Mouse (Mus musculus) embryonic facial prominence, embryonic 14.5 days (tissue): ENCODE results near the gene Usp3. TPM values are rescaled to one million over a fixed set of nuclear protein-coding genes. Genes with fewer than 3 reads are reported as not detected.
A peak's percentile ranks its signal among the peaks of the same experiment; 100 is the strongest.

Source experiments
- ATAC-seq: fragments of 200-750 bp; cut with Nextera tagmentation; 2 replicates; pipeline ENCODE4 v1.8.0; 2017; ENCODE audit warnings: low read depth, moderate number of reproducible peaks, moderate TSS enrichment
- DNase-seq: peaks from one replicate; pipeline ENCODE4 v3.0.0-alpha.2; 2015; ENCODE audit warnings: low spot score
- H3K27ac ChIP-seq: fragments of 300-500 bp; sonication (generic); replicated peaks from 2 replicates; pipeline ENCODE4 v1.5.1; 2014; ENCODE audit warnings: low read depth, mild to moderate bottlenecking, low read length, moderate library complexity
- H3K27me3 ChIP-seq: fragments of 300-500 bp; sonication (generic); replicated peaks from 2 replicates; pipeline ENCODE4 v1.6.1; 2014; ENCODE audit warnings: low read length; ENCODE audit not compliant: control insufficient read depth, insufficient read depth
- H3K36me3 ChIP-seq: fragments of 300-500 bp; sonication (generic); 2 replicates; pipeline ENCODE4 v1.6.1; 2014; ENCODE audit warnings: low read length, mixed read lengths; ENCODE audit not compliant: control insufficient read depth, insufficient read depth
- H3K4me1 ChIP-seq: fragments of 300-500 bp; sonication (generic); 2 replicates; pipeline ENCODE4 v1.6.1; 2014; ENCODE audit warnings: antibody characterized with exemption, low read length; ENCODE audit not compliant: control insufficient read depth, insufficient read depth
- H3K4me2 ChIP-seq: fragments of 300-500 bp; sonication (generic); 2 replicates; pipeline ENCODE4 v1.6.1; 2014; ENCODE audit warnings: low read depth, mild to moderate bottlenecking, low read length, moderate library complexity, mixed read lengths
- H3K4me3 ChIP-seq: fragments of 300-500 bp; sonication (generic); 2 replicates; pipeline ENCODE4 v1.5.1; 2014; ENCODE audit warnings: low read depth, mild to moderate bottlenecking, low read length
- H3K9ac ChIP-seq: fragments of 300-500 bp; sonication (generic); 2 replicates; pipeline ENCODE4 v1.6.1; 2014; ENCODE audit warnings: low read depth, mild to moderate bottlenecking, low read length, moderate library complexity, mixed read lengths
- H3K9me3 ChIP-seq: fragments of 300-500 bp; sonication (generic); 2 replicates; pipeline ENCODE4 v1.6.1; 2016; ENCODE audit warnings: low read length; ENCODE audit not compliant: control insufficient read depth
- WGBS: fragments of 180-500 bp; shearing (Covaris S2); extraction: QIAGEN DNeasy Blood & Tissue Kit; methylation state at CpG from one replicate; pipeline ENCODE4 v1.1.7; 2014; 5-methylcytosine and 5-hydroxymethylcytosine counted together
- polyA plus RNA-seq: library from polyadenylated mRNA; unstranded; fragments of >200 nt; fragmentation: Nextera tagmentation; extraction: Ambion mirVana; gene quantifications from 2 replicates; pipeline ENCODE4 v1.2.1, GENCODE M21; 2014

Gene Usp3
- polyA plus RNA-seq, 1 experiment from 2014 or later: 49.6 TPM

GRCm38 (mm10) chr9:66608817-66609345 lies 15.9 kb upstream of the Usp3 start:
- H3K4me2 ChIP-seq: no peak overlapping the region
- H3K27ac ChIP-seq: no peak overlapping the region
- no peaks in the 10 kb centered on the region for H3K36me3 ChIP-seq
- WGBS: 82% methylated on average over 5 of the region's 5 CpGs
- H3K9me3 ChIP-seq: no peaks in the 10 kb centered on the region
- 0 out of 2 replicates have a peak, but pooled peaks cover 11% of the 10 kb centered on the region for H3K4me1 ChIP-seq
- H3K9ac ChIP-seq: no peak overlapping the region
- DNase-seq: no peak
- H3K27me3 ChIP-seq: no peaks in the 10 kb centered on the region
- no peak overlapping the region for H3K4me3 ChIP-seq
- ATAC-seq: no peak

GRCm38 (mm10) chr9:66606851-66607250 lies 13.9 kb upstream of the Usp3 start:
- Histone ChIP-seq H3K4me3 (no peak overlapping the region), H3K4me2 (no peak overlapping the region), H3K4me1 (0 out of 2 replicates have a peak, but pooled peaks cover 6% of the 10 kb centered on the region), H3K27ac (no peak overlapping the region), H3K9me3 (no peaks in the 10 kb centered on the region), H3K36me3 (no peaks in the 10 kb centered on the region), H3K27me3 (no peaks in the 10 kb centered on the region), H3K9ac (no peak overlapping the region)
- DNase-seq: no peak
- WGBS: 63% methylated on average over 12 of the region's 12 CpGs
- no peak for ATAC-seq

GRCm38 (mm10) chr9:66605876-66606750 lies 13.2 kb upstream of the Usp3 start:
- Histone ChIP-seq H3K9me3 (no peaks in the 10 kb centered on the region), H3K36me3 (no peaks in the 10 kb centered on the region), H3K4me1 (no peaks in the 10 kb centered on the region), H3K27me3 (no peaks in the 10 kb centered on the region), H3K4me3 (no peak overlapping the region), H3K4me2 (peak overlapping the region; percentile 33; the same call in 1 of the 2 replicates), H3K9ac (no peak overlapping the region), H3K27ac (no peak overlapping the region)
- ATAC-seq: peak; percentile 63; the same call in 1 of the 2 replicates
- peak; percentile 72 for DNase-seq
- 50% methylated on average over 13 of the region's 13 CpGs for WGBS

GRCm38 (mm10) chr9:66604349-66605206 lies 11.6 kb upstream of the Usp3 start:
- H3K27ac ChIP-seq: no peak overlapping the region
- 90% methylated on average over 8 of the region's 8 CpGs for WGBS
- H3K36me3 ChIP-seq: no peaks in the 10 kb centered on the region
- no peaks in the 10 kb centered on the region for H3K27me3 ChIP-seq
- no peaks in the 10 kb centered on the region for H3K4me1 ChIP-seq
- ATAC-seq (no peak), DNase-seq (no peak)
- no peak overlapping the region for H3K9ac ChIP-seq
- H3K4me2 ChIP-seq: no peak overlapping the region
- no peak overlapping the region for H3K4me3 ChIP-seq
- H3K9me3 ChIP-seq: no peaks in the 10 kb centered on the region

GRCm38 (mm10) chr9:66603907-66604306 lies 11.0 kb upstream of the Usp3 start:
- Histone ChIP-seq H3K9me3 (no peaks in the 10 kb centered on the region), H3K27me3 (no peaks in the 10 kb centered on the region), H3K9ac (no peak overlapping the region), H3K4me1 (no peaks in the 10 kb centered on the region), H3K27ac (no peak overlapping the region), H3K4me2 (no peak overlapping the region), H3K4me3 (no peak overlapping the region), H3K36me3 (no peaks in the 10 kb centered on the region)
- DNase-seq: no peak
- WGBS: 94% methylated on average over 1 of the region's 1 CpGs
- ATAC-seq: no peak

- no peaks in the 10 kb centered on the region for H3K27me3 ChIP-seq
- H3K4me3 ChIP-seq: no peak overlapping the region
- WGBS: 53% methylated on average over 2 of the region's 2 CpGs
- ATAC-seq (no peak), DNase-seq (peak; percentile 23)
- H3K4me2 ChIP-seq: no peak overlapping the region
- no peak overlapping the region for H3K9ac ChIP-seq
- H3K36me3 ChIP-seq: no peaks in the 10 kb centered on the region
- peaks cover 8% of the 10 kb centered on the region for H3K4me1 ChIP-seq
- no peak overlapping the region for H3K27ac ChIP-seq
- no peaks in the 10 kb centered on the region for H3K9me3 ChIP-seq
Measured at GRCm38 (mm10) chr9:66601006-66601405, 8.1 kb upstream of the Usp3 start.

- WGBS: 77% methylated on average over 2 of the region's 2 CpGs
- Histone ChIP-seq H3K27me3 (no peaks in the 10 kb centered on the region), H3K4me2 (no peak overlapping the region), H3K9me3 (no peaks in the 10 kb centered on the region), H3K36me3 (no peaks in the 10 kb centered on the region), H3K4me3 (no peak overlapping the region), H3K4me1 (peaks cover 12% of the 10 kb centered on the region), H3K27ac (no peak overlapping the region), H3K9ac (no peak overlapping the region)
- ATAC-seq (no peak), DNase-seq (no peak)
Measured at GRCm38 (mm10) chr9:66600551-66600950, 7.6 kb upstream of the Usp3 start.

- no peak overlapping the region for H3K4me3 ChIP-seq
- ATAC-seq (no peak), DNase-seq (peak; percentile 46)
- no peaks in the 10 kb centered on the region for H3K9me3 ChIP-seq
- no peaks in the 10 kb centered on the region for H3K27me3 ChIP-seq
- H3K4me2 ChIP-seq: no peak overlapping the region
- H3K27ac ChIP-seq: no peak overlapping the region
- H3K9ac ChIP-seq: no peak overlapping the region
- peaks cover 13% of the 10 kb centered on the region for H3K4me1 ChIP-seq
- 16% methylated on average over 4 of the region's 4 CpGs for WGBS
- no peaks in the 10 kb centered on the region for H3K36me3 ChIP-seq
Measured at GRCm38 (mm10) chr9:66599577-66599976, 6.6 kb upstream of the Usp3 start.
